Mouse (Mus musculus): ENCODE data around the gene Plscr4.

Gene Plscr4

GRCm38 (mm10) chr9:92457261-92458058, at the start of gene Plscr4:
Plscr4 (plus strand) TSS chr9:92457373.
- CTCF ChIA-PET, result no interaction called here

GRCm38 (mm10) chr9:92410225-92410624, 46.9 kb upstream of the Plscr4 start:
- CTCF ChIA-PET, result no interaction called here

- CTCF ChIA-PET, result no interaction called here
These were observed 45.1 kb upstream of the Plscr4 start for GRCm38 (mm10) chr9:92412045-92412444.

GRCm38 (mm10) chr9:92413684-92414083, 43.5 kb upstream of the Plscr4 start:
- CTCF ChIA-PET, result no interaction called here

- CTCF ChIA-PET, result no interaction called here
These were observed 19.4 kb upstream of the Plscr4 start for GRCm38 (mm10) chr9:92437781-92438180.

GRCm38 (mm10) chr9:92441468-92441867, 15.7 kb upstream of the Plscr4 start:
- CTCF ChIA-PET, result no interaction called here

- CTCF ChIA-PET, result no interaction called here
These were observed 12.6 kb upstream of the Plscr4 start for GRCm38 (mm10) chr9:92444536-92444935.

- CTCF ChIA-PET, result no interaction called here
These were observed 568 bp upstream of the Plscr4 start for GRCm38 (mm10) chr9:92456605-92457004.

GRCm38 (mm10) chr9:92458059-92458402, 858 bp downstream of the Plscr4 start:
- CTCF ChIA-PET, result no interaction called here

GRCm38 (mm10) chr9:92458418-92458817, 1.2 kb downstream of the Plscr4 start:
- CTCF ChIA-PET, result no interaction called here

- CTCF ChIA-PET, result no interaction called here
These were observed 10.6 kb downstream of the Plscr4 start for GRCm38 (mm10) chr9:92467724-92468123.

GRCm38 (mm10) chr9:92472256-92472855, 15.2 kb downstream of the Plscr4 start:
- CTCF ChIA-PET, result no interaction called here

GRCm38 (mm10) chr9:92473178-92473577, 16.0 kb downstream of the Plscr4 start:
- CTCF ChIA-PET, result no interaction called here

- CTCF ChIA-PET, result no interaction called here
These were observed 17.1 kb downstream of the Plscr4 start for GRCm38 (mm10) chr9:92474244-92474643.

- CTCF ChIA-PET, result no interaction called here
These were observed 24.5 kb downstream of the Plscr4 start for GRCm38 (mm10) chr9:92481663-92482062.

- CTCF ChIA-PET, result no interaction called here
These were observed 25.4 kb downstream of the Plscr4 start for GRCm38 (mm10) chr9:92482551-92482950.

- CTCF ChIA-PET, result interaction anchor here (0.6 kb wide), 1 partner anchor 62 kb away, joined by 5 read pairs; no protein-coding TSS in a partner anchor
These were observed 27.6 kb downstream of the Plscr4 start for GRCm38 (mm10) chr9:92484710-92485267.

GRCm38 (mm10) chr9:92489857-92490256, 32.7 kb downstream of the Plscr4 start:
- CTCF ChIA-PET, result no interaction called here

- CTCF ChIA-PET, result no interaction called here
These were observed 33.1 kb downstream of the Plscr4 start for GRCm38 (mm10) chr9:92490319-92490718.

GRCm38 (mm10) chr9:92491274-92491673, 34.1 kb downstream of the Plscr4 start:
- CTCF ChIA-PET, result no interaction called here

GRCm38 (mm10) chr9:92499710-92500410, 42.7 kb downstream of the Plscr4 start:
- CTCF ChIA-PET, result no interaction called here

- CTCF ChIA-PET, result no interaction called here
These were observed 47.1 kb downstream of the Plscr4 start for GRCm38 (mm10) chr9:92504256-92504655.

GRCm38 (mm10) chr9:92504889-92505288, 47.7 kb downstream of the Plscr4 start:
- CTCF ChIA-PET, result no interaction called here
